Mouse (Mus musculus) frontal cortex, postnatal 25 days (tissue): Measurements from ENCODE around the gene Acvr1c.

Source experiments
- DNase-seq, 2 experiments: peaks; one replicate each; pipeline ENCODE4 v3.0.0; 2022; ENCODE audit warnings: low spot score in 2 of 2

Acvr1c gene

GRCm38 (mm10) chr2:58357414-58358131, at the start of gene Acvr1c:
Gene Acvr1c (minus strand): TSS chr2:58357895.
- DNase-seq = peak; percentile 17 to 22

- no peak for DNase-seq
These were observed 45.8 kb upstream of the Acvr1c start for GRCm38 (mm10) chr2:58403481-58403880.

GRCm38 (mm10) chr2:58388601-58389000, 30.9 kb upstream of the Acvr1c start:
- no peak for DNase-seq

GRCm38 (mm10) chr2:58380020-58380419, 22.3 kb upstream of the Acvr1c start:
- no peak for DNase-seq

- no peak for DNase-seq
These were observed 21.8 kb upstream of the Acvr1c start for GRCm38 (mm10) chr2:58379475-58379874.

GRCm38 (mm10) chr2:58377417-58378130, 19.9 kb upstream of the Acvr1c start:
- DNase-seq = no peak

- DNase-seq = no peak
These were observed 8.5 kb upstream of the Acvr1c start for GRCm38 (mm10) chr2:58366196-58366595.

- DNase-seq = no peak
These were observed 3.8 kb upstream of the Acvr1c start for GRCm38 (mm10) chr2:58361361-58362046.

- DNase-seq = no peak
These were observed 401 bp upstream of the Acvr1c start for GRCm38 (mm10) chr2:58358132-58358460.

- peak in 1 of 2 experiments; percentile 7 for DNase-seq
These were observed 654 bp downstream of the Acvr1c start for GRCm38 (mm10) chr2:58357068-58357413.

- no peak for DNase-seq
These were observed 3.3 kb downstream of the Acvr1c start for GRCm38 (mm10) chr2:58354389-58354788.

- DNase-seq = no peak
These were observed 4.8 kb downstream of the Acvr1c start for GRCm38 (mm10) chr2:58352846-58353245.

GRCm38 (mm10) chr2:58350657-58351056, 7.0 kb downstream of the Acvr1c start:
- DNase-seq = no peak

GRCm38 (mm10) chr2:58336730-58337129, 21.0 kb downstream of the Acvr1c start:
- DNase-seq = no peak

GRCm38 (mm10) chr2:58329589-58329988, 28.1 kb downstream of the Acvr1c start:
- no peak for DNase-seq

GRCm38 (mm10) chr2:58324118-58324901, 33.4 kb downstream of the Acvr1c start:
- DNase-seq = peak; percentile 20 to 58

- no peak for DNase-seq
These were observed 34.4 kb downstream of the Acvr1c start for GRCm38 (mm10) chr2:58323274-58323673.

GRCm38 (mm10) chr2:58316186-58316585, 41.5 kb downstream of the Acvr1c start:
- no peak for DNase-seq

- DNase-seq = no peak
These were observed 48.0 kb downstream of the Acvr1c start for GRCm38 (mm10) chr2:58309695-58310094.

- DNase-seq = no peak
These were observed 53.2 kb downstream of the Acvr1c start for GRCm38 (mm10) chr2:58304450-58304849.

GRCm38 (mm10) chr2:58289759-58290431, 67.8 kb downstream of the Acvr1c start:
- DNase-seq = no peak
